Mouse (Mus musculus): Measurements from ENCODE around the gene Slf2. TPM values are rescaled to one million over a fixed set of nuclear protein-coding genes. Genes with fewer than 3 reads are reported as not detected.
A peak's percentile ranks its signal among the peaks of the same experiment; 100 is the strongest.

The Slf2 gene
- polyA plus RNA-seq, 1 experiment from 2014 or later = 37.2 TPM

DNA sequence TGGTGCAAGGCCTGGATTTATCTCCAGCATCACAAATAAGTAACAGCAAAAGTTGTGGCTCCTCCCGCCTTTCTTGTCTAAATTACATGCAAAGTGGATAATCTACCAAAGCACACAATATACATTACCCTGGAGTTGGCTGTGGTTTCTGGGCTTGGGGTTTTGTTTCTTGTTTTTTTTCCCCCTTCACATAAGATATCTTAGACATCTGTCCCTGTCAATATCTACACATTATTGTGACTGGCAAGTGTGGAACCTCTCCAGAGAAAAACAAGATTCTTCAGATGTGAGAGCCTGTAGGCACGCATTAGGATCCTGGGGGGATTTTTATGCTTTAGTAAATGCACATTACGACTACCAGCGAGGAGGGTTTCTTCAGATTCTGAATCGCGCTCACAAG lies 12.8 kb upstream of the Slf2 start:
- peaks cover 3% of the 10 kb centered on the region; the same call in 1 of the 2 replicates for H3K4me1 ChIP-seq
- no peak for ATAC-seq (ENCODE audit: low FRiP score, low read depth)
- no peak overlapping the region for H3K9ac ChIP-seq
- 89% methylated on average over 6 of the region's 6 CpGs for WGBS
- H3K9me3 ChIP-seq = no peaks in the 10 kb centered on the region
- H3K4me3 ChIP-seq = no peak overlapping the region
- H3K4me2 ChIP-seq (replicated peaks) = no peak overlapping the region
- H3K27ac ChIP-seq = no peak overlapping the region
- H3K27me3 ChIP-seq (replicated peaks) = no peaks in the 10 kb centered on the region
- no peaks in the 10 kb centered on the region for H3K36me3 ChIP-seq

DNA sequence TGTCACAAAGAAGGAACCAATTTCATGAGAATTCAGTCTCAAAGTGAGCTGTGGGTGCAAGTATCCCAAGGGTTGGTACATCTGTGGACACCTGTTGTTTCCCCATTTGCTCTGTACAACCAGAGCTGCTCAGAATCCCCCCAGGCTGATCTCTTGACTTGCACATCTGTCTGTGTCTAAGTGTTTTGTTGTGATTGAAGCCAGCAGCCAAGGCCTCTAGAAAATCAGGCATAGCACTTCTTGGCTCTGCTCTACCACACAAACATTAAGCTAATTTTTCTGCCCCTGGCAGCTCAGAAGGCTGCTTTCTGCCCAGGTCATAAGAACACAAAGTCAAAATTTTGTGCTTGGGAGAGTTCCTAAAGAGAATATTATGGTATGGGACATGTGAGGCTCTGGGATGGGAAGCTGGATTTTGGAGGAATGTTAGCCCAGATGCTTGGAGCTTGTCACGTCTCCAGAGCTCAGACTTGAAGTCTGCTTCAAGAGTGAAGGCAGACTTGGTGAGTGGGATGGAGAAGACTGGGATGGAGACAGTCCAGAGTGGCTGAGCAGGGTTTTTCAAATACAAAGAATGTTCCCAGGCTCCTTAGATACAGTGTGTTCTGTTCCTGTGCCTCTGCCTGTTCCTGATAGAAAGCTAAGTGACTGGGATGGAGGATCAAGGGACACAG lies 9.3 kb upstream of the Slf2 start:
- no peak for ATAC-seq (ENCODE audit: low FRiP score, low read depth)
- H3K4me3 ChIP-seq = no peak overlapping the region
- no peak overlapping the region for H3K9ac ChIP-seq
- H3K4me1 ChIP-seq = no peaks in the 10 kb centered on the region
- no peaks in the 10 kb centered on the region for H3K27me3 ChIP-seq (replicated peaks)
- H3K27ac ChIP-seq = no peak overlapping the region
- H3K9me3 ChIP-seq = no peaks in the 10 kb centered on the region
- whole genome bisulfite sequencing = 83% methylated on average over 1 of the region's 1 CpGs
- no peak overlapping the region for H3K4me2 ChIP-seq (replicated peaks)
- no peaks in the 10 kb centered on the region for H3K36me3 ChIP-seq

DNA sequence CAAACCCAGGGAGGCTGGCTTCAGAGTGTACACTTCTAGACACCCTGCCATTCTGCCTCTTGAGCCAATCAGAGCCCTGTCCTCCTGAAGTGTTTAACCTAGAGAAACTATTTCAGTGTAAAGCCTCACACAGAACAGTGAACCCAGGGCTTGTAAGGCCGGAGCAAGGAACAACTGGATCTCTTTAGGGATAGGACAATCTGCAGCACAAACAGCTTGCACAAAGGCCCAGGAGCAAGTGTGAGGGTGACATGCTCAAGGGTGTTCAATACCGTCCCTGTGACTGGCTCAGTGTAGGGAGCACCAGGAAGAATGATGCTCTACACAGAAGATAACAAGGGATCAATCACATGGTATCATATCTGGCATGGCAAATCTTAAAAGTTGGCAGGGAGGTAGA lies 8.4 kb upstream of the Slf2 start:
- H3K4me2 ChIP-seq (replicated peaks) = no peak overlapping the region
- H3K36me3 ChIP-seq = no peaks in the 10 kb centered on the region
- WGBS = 84% methylated on average over 2 of the region's 2 CpGs
- ATAC-seq (ENCODE audit: low FRiP score, low read depth) = no peak
- no peak overlapping the region for H3K27ac ChIP-seq
- H3K27me3 ChIP-seq (replicated peaks) = no peaks in the 10 kb centered on the region
- H3K9ac ChIP-seq = no peak overlapping the region
- no peaks in the 10 kb centered on the region for H3K4me1 ChIP-seq
- H3K4me3 ChIP-seq = no peak overlapping the region
- H3K9me3 ChIP-seq = no peaks in the 10 kb centered on the region

DNA sequence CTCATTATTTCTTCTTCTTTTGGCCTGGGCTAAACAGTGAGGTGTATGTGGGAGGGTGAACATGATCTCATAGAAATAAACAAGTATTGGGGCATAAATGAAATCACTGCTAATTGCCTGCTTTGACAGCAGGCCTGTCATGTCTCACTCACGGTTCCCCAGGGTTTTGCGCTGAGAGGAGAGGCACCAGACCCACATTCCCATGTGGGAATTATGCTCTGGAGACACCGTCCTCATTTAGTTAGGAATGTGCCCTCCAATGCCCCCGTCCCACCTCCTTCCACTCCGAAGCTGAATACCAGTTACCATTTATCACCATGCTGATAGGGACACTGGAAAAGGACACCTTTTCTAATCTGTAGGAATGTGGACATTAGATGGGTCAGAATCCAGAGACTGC lies 6.3 kb upstream of the Slf2 start:
- Histone ChIP-seq H3K9me3 (no peaks in the 10 kb centered on the region), H3K27ac (no peak overlapping the region), H3K4me3 (no peak overlapping the region), H3K27me3 (replicated peaks) (no peaks in the 10 kb centered on the region), H3K4me1 (peaks cover 2% of the 10 kb centered on the region), H3K4me2 (replicated peaks) (no peak overlapping the region), H3K36me3 (no peaks in the 10 kb centered on the region), H3K9ac (no peak overlapping the region)
- 76% methylated on average over 5 of the region's 5 CpGs for WGBS
- no peak for ATAC-seq (ENCODE audit: low FRiP score, low read depth)

DNA sequence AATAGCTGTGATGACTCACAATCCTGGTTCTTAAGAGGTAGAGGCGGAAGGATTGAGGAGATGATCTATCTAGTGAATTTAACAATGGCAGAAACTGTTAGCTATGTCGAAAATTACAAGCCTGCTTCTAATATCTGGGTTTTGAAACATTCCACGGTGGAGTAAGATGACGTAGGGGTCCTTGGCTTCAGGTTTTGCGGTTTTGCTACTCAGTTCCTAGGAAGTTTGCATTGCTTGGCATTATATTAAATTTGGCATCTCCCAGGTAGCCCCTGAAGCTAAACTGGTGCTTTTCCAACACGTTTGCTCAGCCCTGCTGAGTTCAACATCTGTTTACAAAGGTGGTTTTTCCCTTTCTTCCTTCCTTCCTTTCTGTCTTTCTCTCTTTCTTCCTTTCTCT lies 4.2 kb upstream of the Slf2 start:
- no peaks in the 10 kb centered on the region for H3K9me3 ChIP-seq
- 82% methylated on average over 6 of the region's 6 CpGs for WGBS

DNA sequence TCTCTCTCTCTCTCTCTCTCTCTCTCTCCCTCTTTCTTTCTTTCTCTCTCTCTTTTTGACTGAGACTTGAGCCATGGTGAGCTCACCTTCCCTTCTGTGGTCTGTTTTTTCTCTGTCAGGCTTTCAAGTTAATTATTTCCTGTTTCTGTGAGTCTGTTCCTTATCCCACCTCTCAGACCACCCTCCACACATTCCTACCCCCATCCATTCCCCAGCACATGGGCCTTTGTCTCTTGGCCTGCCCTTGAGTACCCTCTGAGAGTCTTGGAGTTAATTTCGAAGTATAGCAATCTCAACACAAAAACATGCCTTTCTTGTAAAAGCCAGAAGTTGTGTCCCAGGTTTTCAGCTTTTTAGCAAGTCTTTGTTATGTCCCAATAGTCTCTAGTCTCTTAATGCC lies 3.7 kb upstream of the Slf2 start:
- ATAC-seq (ENCODE audit: low FRiP score, low read depth) = no peak
- Histone ChIP-seq H3K27ac (no peak overlapping the region), H3K9ac (no peak overlapping the region), H3K4me1 (peaks cover 12% of the 10 kb centered on the region), H3K4me3 (no peak overlapping the region), H3K27me3 (replicated peaks) (no peaks in the 10 kb centered on the region), H3K9me3 (no peaks in the 10 kb centered on the region), H3K4me2 (replicated peaks) (no peak overlapping the region), H3K36me3 (no peaks in the 10 kb centered on the region)
- WGBS = 72% methylated on average over 1 of the region's 1 CpGs

More for the DNA sequence above, 4.2 kb upstream of the Slf2 start:
- Histone ChIP-seq H3K9ac (no peak overlapping the region), H3K4me1 (peaks cover 9% of the 10 kb centered on the region), H3K4me3 (no peak overlapping the region), H3K4me2 (replicated peaks) (no peak overlapping the region), H3K27ac (no peak overlapping the region), H3K36me3 (no peaks in the 10 kb centered on the region), H3K27me3 (replicated peaks) (no peaks in the 10 kb centered on the region)
- no peak for ATAC-seq (ENCODE audit: low FRiP score, low read depth)

DNA sequence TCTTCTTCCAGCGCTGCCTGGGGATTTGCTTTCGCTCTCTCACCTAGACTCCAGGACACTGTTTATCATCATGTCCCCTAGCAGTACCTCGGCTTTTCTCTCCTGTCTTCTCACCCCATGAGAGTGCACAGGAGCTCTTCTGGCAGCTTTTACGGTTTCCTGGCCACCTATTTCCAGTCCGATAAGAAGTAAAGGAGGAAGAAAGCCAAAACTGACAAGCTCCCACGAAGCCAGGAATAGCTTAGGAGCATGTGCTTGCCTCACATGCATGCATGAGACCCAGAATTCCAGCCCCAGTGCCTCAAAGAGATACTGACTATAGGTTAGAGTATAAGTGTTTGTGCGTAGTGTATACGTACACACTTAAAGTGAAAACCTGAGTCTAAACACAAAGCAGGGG lies 2.8 kb upstream of the Slf2 start:
- no peak for ATAC-seq (ENCODE audit: low FRiP score, low read depth)
- Histone ChIP-seq H3K27me3 (replicated peaks) (no peaks in the 10 kb centered on the region), H3K4me1 (peaks cover 18% of the 10 kb centered on the region), H3K9ac (no peak overlapping the region), H3K36me3 (no peaks in the 10 kb centered on the region), H3K4me2 (replicated peaks) (no peak overlapping the region), H3K9me3 (no peaks in the 10 kb centered on the region), H3K4me3 (no peak overlapping the region), H3K27ac (no peak overlapping the region)
- WGBS = 71% methylated on average over 8 of the region's 8 CpGs

DNA sequence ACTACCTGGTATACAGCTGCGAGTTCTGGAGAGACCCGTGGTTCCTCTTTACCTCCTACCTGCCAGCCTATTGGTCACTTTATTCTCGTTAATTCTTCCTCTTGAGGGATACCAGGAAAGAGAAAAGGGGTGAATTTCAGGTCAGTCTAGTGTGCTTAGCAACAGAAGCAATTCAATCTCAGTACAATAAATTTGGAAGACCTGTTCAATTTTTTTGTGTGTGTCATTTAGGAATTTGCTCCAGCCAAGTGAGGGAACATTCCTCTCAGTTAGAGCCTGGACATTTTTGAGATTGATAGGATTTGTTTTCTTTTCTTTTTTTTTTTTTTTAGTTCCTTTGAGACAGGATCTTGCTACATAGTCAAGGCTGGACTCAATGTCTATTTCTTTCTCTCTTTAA lies 1.7 kb upstream of the Slf2 start:
- Histone ChIP-seq H3K36me3 (no peaks in the 10 kb centered on the region), H3K9me3 (no peaks in the 10 kb centered on the region)
- WGBS = 17% methylated on average over 3 of the region's 3 CpGs

DNA sequence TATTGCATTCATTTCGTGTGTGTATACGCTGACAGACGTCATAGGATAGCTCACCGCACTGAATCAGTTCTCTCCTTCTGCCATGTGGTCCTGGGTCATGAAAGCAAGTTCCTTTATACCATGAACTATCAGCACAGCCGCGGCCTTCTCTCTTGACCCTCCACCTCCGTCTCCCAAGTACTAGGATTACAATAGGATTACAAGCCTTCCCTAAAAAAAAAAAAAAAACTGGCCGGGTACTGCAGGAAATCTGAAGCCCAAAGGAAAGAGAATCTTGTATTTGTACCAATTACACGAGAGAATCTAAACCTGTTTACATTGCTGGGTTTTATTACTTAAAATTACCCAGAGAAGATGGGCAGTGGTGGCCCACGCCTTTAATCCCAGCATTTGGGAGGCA lies 1.3 kb upstream of the Slf2 start:
- no peak for ATAC-seq (ENCODE audit: low FRiP score, low read depth)
- Histone ChIP-seq H3K36me3 (no peaks in the 10 kb centered on the region), H3K4me3 (no peak overlapping the region), H3K27me3 (replicated peaks) (no peaks in the 10 kb centered on the region), H3K4me1 (peaks cover 20% of the 10 kb centered on the region), H3K4me2 (replicated peaks) (no peak overlapping the region), H3K9ac (no peak overlapping the region), H3K9me3 (no peaks in the 10 kb centered on the region), H3K27ac (no peak overlapping the region)
- 44% methylated on average over 10 of the region's 10 CpGs for WGBS

More for the DNA sequence above, 1.7 kb upstream of the Slf2 start:
- Histone ChIP-seq H3K4me3 (no peak overlapping the region), H3K9ac (no peak overlapping the region), H3K4me2 (replicated peaks) (no peak overlapping the region), H3K27ac (no peak overlapping the region), H3K4me1 (peaks cover 20% of the 10 kb centered on the region), H3K27me3 (replicated peaks) (no peaks in the 10 kb centered on the region)
- no peak for ATAC-seq (ENCODE audit: low FRiP score, low read depth)

DNA sequence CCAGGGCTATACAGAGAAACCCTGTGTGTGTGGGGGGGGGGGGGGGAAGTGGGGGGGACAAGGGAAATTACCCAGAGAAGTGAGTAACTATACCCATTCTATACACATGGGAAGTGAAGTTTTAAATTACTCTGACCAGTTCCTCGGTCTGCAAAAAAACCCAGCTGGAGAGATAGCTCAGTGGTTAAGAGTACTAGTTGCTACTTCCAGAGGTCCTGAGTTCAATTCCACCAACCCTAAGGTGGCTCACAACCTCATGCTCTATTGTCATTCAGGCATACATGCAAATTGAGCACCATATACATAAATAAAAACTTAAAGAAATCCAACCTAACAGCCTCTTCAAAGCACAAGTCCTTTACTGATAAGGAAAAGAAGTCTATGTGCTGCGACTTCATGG lies 829 bp upstream of the Slf2 start:
- Histone ChIP-seq H3K27ac (no peak overlapping the region), H3K9me3 (no peaks in the 10 kb centered on the region)
- no peak for ATAC-seq (ENCODE audit: low FRiP score, low read depth)

DNA sequence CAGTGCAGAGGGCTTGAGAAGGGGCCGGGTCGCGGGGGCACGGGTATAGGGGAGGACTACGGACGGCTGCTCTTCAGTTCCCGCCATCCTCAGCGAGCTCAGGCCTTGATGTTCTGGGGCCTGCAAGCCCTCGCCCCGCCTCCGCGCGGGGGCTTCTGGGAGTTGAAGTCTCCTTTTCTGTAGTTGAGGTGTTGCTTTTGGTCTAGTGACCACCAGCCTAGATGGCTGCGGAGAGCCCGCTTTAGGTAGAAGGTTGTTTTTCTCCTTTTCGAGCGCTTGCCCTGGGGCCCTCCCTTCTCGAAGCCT lies 456 bp downstream of the Slf2 start:
- peaks cover 20% of the 10 kb centered on the region for H3K4me1 ChIP-seq
- peaks cover 16% of the 10 kb centered on the region for H3K36me3 ChIP-seq
- H3K27me3 ChIP-seq (replicated peaks) = no peaks in the 10 kb centered on the region
- H3K4me3 ChIP-seq = peak overlapping the region; percentile 88
- 1% methylated on average over 18 of the region's 18 CpGs for WGBS
- 0 out of 2 replicates have a peak overlapping the region, but pooled peaks have one; percentile 43 for H3K27ac ChIP-seq
- peak; percentile 94 for ATAC-seq (ENCODE audit: low FRiP score, low read depth)
- peak overlapping the region; percentile 78 for H3K9ac ChIP-seq
- no peaks in the 10 kb centered on the region for H3K9me3 ChIP-seq
- peak overlapping the region; percentile 62 for H3K4me2 ChIP-seq (replicated peaks)

More for the DNA sequence above, 829 bp upstream of the Slf2 start:
- Histone ChIP-seq H3K4me3 (no peak overlapping the region; the same call in 1 of the 2 replicates), H3K36me3 (peaks cover 3% of the 10 kb centered on the region), H3K9ac (no peak overlapping the region), H3K4me1 (peaks cover 20% of the 10 kb centered on the region), H3K27me3 (replicated peaks) (no peaks in the 10 kb centered on the region), H3K4me2 (replicated peaks) (peak overlapping the region; percentile 62)
- 38% methylated on average over 2 of the region's 2 CpGs for WGBS

DNA sequence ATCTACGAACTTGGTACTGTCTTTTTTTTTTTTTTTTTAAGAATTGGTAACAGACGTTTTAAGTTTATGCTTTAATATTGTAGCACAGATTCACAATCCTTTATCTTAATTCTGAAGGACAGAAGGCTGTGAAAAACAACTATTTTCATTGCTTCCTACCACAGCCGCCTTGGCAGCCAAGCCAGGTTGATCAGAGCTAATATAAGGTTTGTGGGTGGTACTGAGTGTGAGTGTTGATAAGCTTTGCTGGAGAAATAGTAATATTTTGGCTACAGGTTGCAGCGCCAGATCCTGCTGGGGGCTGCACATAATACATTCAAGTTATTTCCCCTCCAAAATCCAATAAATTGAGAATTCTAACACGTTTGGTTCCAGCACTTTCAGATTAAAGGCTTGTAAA lies 1.1 kb downstream of the Slf2 start:
- WGBS = 59% methylated on average over 5 of the region's 5 CpGs
- no peak for ATAC-seq (ENCODE audit: low FRiP score, low read depth)
- Histone ChIP-seq H3K4me2 (replicated peaks) (peak overlapping the region; percentile 62), H3K36me3 (peaks cover 22% of the 10 kb centered on the region), H3K27me3 (replicated peaks) (no peaks in the 10 kb centered on the region), H3K9me3 (no peaks in the 10 kb centered on the region), H3K9ac (no peak overlapping the region), H3K27ac (no peak overlapping the region), H3K4me3 (peak overlapping the region; percentile 12; the same call in 1 of the 2 replicates), H3K4me1 (peaks cover 20% of the 10 kb centered on the region)

DNA sequence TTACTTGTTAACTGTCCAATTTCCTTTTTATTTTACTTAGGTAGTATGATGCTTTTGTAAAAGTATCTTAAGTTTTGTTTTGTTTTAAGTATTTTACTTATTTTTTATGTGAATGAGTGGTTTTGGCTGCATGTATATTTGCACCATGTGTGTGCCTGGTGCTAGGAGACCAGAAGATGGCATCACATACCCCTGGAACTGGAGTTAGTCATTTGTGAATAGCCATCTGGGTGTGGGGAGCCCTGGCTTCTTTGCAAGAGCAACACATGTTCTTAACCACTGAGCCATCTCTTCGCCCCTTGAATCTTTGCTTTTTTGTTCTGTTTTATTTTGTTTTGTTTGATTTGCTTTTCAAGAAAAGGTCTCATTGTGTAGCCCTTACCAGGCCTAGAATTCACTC lies 2.2 kb downstream of the Slf2 start:
- no peak overlapping the region for H3K4me3 ChIP-seq
- H3K4me1 ChIP-seq = peaks cover 20% of the 10 kb centered on the region
- H3K9ac ChIP-seq = no peak overlapping the region
- H3K27ac ChIP-seq = no peak overlapping the region
- H3K36me3 ChIP-seq = peaks cover 26% of the 10 kb centered on the region
- no peaks in the 10 kb centered on the region for H3K9me3 ChIP-seq
- WGBS = 86% methylated on average over 1 of the region's 1 CpGs
- no peaks in the 10 kb centered on the region for H3K27me3 ChIP-seq (replicated peaks)
- ATAC-seq (ENCODE audit: low FRiP score, low read depth) = no peak
- no peak overlapping the region for H3K4me2 ChIP-seq (replicated peaks)

Data from neural tube, embryonic 12.5 days (tissue).